Mouse (Mus musculus) skeletal muscle tissue, adult 2 months (tissue): ENCODE data around the gene Reps2.

Experiments used
- DNase-seq: peaks from one replicate; pipeline ENCODE4 v3.0.0-alpha.2; 2012; ENCODE audit warnings: low read depth, low spot score

The Reps2 gene

DNA sequence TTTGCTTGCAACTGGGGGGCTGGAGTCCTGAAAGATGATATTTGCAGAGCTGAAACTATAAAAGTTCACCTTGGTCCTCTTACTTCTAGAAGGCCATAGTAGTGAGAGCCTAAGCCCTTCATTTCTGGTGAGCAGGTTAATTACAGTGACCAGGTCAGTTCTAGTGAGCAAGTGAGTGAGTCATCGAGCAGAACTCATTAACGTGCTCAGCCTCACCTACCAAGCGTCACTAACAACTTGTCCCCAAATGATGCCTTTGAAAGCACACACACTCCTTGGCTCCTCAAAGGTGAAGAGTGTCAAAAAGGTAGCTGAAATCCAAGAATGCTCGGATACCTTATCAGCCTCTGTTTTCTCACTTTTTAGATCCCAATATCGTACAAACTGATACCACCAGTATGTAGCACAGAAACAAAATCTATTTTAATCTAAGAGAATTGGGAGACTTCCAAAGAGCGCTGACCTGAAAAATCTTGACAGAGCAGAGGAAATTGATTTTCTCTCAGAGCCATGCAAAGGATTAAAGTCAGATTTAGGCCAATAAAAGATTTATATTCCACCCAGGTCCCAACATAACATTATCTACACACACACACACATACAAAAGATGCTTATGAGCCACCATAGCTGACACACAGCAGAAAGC lies 53.2 kb downstream of the Reps2 start:
- DNase-seq = no peak

GRCm38 (mm10) chrX:162589173-162589805 lies 54.2 kb downstream of the Reps2 start:
- no peak for DNase-seq

DNA sequence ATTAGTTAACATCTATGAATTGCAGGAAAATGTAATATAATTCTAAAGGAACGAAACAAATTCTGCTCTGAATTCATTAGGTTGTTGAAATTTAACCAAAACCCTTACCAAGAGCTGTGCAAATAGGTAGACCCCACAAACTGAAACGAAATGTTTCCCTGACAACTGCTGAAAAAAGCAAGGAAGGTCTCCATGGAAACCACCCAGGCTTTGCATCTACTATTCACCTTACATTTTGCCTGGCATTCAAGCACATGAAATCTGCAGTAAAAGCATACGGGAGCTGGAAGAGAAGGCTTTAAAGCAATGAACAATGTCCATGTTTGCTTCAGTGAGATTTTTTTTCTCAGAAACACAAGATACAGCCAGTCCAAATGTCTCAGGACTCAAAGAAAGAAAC lies 59.1 kb downstream of the Reps2 start:
- no peak for DNase-seq

DNA sequence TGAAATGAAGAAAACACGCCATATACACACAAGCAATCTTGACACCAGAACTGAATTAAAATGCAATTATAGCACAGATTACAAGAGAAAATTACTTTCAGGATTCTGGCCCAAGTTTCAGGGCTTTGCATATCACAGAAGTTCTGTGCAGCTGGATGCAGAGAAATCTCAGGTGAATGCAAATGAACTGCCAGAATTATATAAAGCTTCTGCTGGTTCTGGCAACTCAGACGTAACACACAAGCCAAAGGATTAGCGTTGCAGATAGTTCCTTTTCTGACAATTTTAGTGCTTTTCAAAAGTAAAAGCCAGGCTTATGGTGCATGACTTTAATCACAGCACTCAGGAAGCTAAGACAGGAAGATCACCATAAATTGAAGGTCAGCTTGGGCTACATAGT lies 62.9 kb downstream of the Reps2 start:
- DNase-seq = no peak

DNA sequence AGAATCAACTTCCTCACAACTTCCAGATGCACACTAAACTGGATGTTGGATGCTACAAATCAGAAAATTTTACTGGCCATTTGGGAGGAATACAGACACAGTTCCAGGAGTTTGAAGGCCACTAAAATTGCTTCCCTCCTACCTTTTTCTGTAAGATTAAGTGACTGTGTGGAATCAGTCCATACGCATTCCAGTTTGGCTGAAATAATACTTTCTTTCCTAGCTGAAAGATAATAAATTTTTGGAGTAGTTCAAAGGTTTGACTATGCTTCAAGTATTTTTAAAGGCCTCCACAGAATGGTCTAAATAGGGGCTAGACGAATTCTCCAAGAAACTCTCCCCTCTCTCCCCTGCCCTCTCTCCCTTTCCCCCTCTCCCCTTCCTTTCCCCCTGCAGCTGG lies 75.0 kb downstream of the Reps2 start:
- DNase-seq = no peak

DNA sequence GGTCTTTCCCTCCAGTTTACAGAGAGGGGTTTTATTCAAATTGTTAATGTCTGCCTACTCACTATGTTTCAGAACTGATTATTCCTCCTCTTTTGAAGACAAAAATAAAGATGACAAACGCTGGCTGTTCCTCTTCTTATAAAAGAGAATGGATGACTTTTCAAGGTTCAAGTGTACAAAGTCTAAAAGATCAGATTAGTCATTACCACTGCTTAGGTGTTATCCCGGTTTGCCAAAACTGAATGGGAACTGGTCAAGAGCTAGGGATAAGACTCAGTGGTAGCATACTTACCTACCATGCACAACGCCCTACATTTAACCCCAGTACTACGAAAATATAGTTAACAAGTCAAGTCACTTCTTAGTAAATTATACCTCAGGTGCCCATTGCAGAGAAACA lies 77.9 kb downstream of the Reps2 start:
- DNase-seq = no peak

DNA sequence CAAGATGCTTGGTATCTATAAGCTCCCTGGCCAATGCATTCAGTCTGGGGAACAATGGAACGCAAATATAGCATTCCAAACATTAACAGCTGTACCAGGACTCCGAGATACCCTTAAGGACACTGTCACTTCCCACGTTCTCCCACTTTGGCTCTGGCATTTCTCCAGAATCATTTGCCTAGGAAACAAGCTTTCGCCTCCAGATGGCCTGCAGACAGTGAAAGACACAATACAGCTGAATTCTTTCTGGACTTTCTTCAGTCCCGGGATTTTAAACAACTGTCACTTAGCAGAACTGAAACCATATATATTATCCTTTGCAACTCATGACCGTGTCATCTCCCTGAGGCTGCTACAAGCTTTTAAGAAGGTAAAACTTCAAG lies 87.0 kb downstream of the Reps2 start:
- DNase-seq = peak; percentile 4

GRCm38 (mm10) chrX:162555729-162556458 lies 87.6 kb downstream of the Reps2 start:
- peak; percentile 29 for DNase-seq

DNA sequence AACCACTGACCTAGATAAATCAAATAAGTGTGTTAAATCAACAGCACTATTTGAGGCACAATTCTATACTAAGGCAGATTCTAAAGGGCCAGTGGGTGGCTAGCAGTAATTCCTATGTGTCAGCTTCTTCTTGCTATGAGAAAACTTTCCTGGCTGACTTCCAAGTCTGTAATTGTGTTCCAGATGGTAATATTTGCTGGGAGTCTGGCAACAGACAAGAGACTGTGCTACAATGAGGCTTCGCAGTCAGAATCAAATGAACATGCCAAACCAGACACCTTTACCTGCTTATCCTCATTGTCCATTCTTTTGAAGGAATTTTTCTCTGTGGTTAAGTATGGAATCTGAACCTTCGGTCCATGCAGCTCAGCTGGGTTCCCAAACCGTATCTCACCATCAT lies 88.9 kb downstream of the Reps2 start:
- peak; percentile 24 for DNase-seq

GRCm38 (mm10) chrX:162552383-162552782 lies 91.1 kb downstream of the Reps2 start:
- DNase-seq = no peak

GRCm38 (mm10) chrX:162545037-162545436 lies 98.4 kb downstream of the Reps2 start:
- DNase-seq = no peak

GRCm38 (mm10) chrX:162542576-162543227 lies 100.7 kb downstream of the Reps2 start:
- DNase-seq = no peak

GRCm38 (mm10) chrX:162541961-162542360 lies 101.5 kb downstream of the Reps2 start:
- DNase-seq = no peak

DNA sequence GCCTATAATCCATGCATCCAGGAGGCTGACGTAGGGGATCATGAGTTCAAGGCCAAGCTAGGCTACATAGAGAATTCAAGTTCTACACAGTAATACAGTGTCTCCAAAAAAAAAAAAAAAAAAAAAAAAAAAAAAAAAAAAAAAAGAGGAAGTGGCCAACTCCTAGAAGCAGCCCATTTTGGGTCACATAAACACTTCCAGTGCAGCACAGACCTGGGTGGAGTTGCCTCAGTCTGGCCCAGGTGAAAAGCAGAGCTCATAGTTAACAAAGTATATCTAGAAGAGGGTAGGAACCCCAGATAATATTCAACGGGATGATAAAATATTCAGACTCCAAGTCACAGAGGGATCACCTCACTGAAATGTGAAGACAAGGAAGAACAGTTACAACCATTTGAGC lies 112.4 kb downstream of the Reps2 start:
- no peak for DNase-seq

DNA sequence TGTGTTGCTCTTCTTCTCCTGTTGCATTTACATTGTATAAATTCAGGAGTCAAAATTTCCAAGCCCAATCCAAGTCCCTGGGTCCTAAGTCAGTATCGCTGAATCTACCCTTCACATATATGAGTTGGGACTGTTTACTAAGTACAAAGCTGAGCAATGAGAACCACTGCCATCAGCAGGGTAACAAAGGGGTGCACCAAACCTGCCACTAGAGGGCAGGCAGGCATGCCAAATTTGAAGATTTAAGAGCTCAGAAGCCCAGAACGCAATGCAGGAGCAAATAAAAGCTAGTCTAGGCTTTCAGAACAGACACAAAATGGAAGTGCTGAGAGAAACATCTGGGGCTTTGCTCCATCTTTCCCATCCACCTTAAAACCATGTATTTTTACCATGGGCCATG lies 116.2 kb downstream of the Reps2 start:
- DNase-seq = peak; percentile 1

- DNase-seq = peak; percentile 34
Measured at GRCm38 (mm10) chrX:162521831-162522514, 121.5 kb downstream of the Reps2 start.

GRCm38 (mm10) chrX:162521197-162521596 lies 122.3 kb downstream of the Reps2 start:
- peak; percentile 19 for DNase-seq

DNA sequence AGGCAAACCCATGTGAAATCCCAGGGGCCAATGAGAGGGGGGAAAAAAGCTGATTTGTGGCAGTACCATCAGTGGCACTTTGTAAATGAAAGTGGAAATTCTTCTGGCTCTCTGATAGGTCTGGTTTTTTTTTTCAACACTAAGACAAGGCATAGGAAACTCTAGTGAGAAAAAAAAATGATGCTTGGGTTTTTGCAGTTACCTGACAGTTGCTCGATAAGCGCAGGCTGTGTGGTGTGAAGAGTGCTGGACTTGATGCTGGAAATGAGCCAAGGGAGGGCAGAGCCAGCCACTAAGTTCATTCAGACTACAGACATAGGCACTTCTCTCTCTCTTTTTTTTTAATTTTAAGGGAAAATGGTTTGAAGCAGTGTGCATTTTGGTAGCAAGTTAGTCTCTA lies 123.1 kb downstream of the Reps2 start:
- no peak for DNase-seq

DNA sequence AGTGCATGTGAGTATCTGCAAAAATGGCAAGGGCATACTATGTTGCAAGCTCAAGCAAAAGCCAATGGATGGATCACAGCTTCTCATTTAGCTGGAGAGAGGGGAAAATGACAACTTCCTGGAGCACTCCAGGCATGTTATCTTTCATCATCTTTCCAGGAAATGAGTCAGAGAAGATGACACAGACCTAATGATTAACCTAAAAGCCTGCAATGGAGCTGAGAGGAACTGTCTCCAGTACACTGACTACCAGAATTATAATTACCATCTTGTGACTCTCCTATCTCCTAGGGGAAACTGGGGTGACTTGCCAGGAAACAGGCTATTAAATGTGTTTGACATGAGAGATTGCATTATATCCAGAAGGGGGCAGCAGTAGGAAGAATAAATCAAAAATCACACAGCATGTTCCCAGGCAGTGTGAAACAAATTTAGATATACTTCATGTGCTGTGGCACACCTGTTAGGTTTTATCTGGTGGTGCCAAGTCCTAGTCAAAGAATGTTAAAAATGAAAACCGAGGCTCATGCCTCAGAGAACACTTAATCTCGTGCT lies 132.9 kb downstream of the Reps2 start:
- peak; percentile 18 for DNase-seq

DNA sequence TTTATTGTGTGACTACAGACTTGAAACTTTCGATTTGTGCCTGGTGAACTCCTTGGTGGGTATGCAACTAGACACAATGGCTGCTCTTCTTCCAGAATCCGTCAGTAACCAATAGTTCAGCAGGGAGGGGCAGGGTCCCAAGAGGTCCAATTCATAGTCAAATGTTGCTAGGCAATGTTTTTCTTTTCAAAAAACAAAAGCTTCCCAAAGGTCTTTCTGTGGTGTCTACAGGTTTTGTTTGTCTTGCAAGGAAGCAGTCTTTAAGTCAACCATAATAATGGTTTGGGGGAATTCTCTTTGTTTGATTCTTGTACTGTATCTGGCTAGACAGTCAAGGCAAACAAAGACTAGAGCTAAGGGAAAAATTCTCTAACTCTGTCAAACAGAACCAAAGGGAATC lies 138.3 kb downstream of the Reps2 start:
- DNase-seq = no peak

- DNase-seq = no peak
Measured at GRCm38 (mm10) chrX:162503436-162503835, 140.0 kb downstream of the Reps2 start.

DNA sequence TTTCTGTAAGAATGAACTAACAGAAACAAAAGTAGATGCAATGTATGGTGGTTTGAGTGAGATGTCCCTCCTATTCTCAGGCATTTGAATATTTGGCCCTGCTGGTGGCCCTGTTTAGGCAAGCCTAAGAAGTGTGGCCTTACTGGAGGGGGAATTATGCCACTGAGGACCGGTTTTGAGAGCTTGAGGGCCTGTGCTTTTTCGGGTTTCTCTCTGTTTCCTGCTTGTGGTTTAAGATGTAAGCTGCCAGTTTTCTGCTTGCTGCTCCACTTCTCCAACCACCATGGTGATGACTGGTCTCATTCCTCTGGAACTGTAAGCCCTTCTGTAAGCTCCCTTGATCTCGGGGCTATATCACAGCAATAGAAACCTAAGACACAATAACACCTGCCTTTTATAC lies 142.5 kb downstream of the Reps2 start:
- DNase-seq = no peak
